Mouse (Mus musculus) right cerebral cortex, postnatal 4 days (tissue): ENCODE results near the gene Hcn3.

Experiments used
- DNase-seq: peaks from one replicate; pipeline ENCODE4 v3.0.0-alpha.2; 2022

Hcn3 gene

DNA sequence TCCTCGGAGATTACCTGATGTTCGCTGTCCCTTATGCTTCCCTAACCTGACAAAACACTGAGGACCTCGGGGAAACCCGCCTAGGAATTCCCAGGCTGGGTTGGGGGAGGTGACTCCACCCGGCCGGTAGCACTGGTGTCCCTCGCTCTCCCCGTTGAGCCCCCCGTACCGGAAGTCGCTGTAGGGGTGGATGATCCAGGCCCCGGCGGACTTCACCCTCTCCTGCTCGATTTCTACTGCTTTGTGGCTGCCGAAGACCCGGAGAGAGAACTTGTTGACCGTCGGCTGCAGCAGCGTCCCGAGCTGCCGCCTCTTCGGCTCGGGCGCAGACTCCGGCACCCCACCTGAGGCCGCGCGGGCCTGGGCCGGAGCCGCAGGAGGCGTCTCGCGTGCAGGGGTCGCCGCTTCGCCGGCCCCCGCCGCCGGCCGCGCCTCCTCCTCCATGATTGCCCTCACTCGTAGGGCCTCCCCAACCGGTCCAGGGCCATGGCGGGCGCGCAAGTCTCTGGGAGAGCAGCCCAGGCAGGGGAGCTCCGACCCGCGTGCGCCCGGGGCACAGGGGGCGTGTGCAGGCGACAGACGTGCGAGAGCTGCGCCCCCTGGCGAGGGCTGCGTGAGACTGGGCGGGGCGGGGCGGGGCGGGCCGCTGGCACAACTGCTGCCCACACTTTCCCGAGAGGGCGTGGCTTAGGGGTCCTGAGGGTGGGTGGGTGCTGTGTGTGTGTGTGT, at the start of gene Hcn3:
Hcn3 (minus strand) TSS at position 581 of the 729 bp plus-strand sequence.
- DNase-seq: peak; percentile 84

DNA sequence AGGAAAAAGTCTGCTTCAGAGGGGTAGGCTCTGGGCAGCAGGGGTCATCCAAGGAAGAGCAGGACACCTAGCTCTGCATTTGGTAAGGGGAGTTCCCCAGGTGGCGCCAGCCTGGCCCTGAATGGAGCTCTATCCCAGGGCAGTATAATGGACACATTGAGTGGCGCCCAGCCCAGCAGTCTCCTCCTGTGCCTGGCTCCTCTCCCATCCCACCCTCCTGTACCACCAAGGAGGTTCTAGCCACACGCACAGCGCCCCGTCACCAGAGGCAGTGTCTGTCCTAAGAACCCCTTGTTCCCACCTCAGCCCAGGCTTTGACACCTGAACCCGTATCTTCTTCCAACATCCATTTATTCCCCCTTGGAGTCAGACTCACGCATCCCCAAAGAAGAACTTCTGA, 49.7 kb upstream of the Hcn3 start:
- DNase-seq: no peak

DNA sequence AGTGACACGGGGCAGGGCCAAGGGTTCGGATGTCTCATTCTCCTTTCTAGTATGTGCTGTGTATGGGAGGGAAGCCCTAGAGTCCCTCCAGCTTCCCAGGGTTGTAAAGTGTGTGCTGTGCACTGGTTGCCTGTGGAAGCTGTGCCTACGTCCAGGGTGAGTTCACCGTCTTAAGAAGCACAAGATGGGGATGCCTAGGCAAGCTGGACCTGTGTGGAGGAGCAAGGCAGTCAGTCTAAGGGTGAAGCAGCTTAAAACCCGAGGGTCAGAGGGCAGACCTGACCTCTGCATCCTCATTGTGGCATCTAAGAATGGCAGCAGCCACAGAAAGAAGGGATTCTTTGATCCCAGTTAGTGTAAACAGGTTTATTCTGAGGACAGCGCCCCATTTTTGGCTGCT, 48.7 kb upstream of the Hcn3 start:
- DNase-seq: no peak

DNA sequence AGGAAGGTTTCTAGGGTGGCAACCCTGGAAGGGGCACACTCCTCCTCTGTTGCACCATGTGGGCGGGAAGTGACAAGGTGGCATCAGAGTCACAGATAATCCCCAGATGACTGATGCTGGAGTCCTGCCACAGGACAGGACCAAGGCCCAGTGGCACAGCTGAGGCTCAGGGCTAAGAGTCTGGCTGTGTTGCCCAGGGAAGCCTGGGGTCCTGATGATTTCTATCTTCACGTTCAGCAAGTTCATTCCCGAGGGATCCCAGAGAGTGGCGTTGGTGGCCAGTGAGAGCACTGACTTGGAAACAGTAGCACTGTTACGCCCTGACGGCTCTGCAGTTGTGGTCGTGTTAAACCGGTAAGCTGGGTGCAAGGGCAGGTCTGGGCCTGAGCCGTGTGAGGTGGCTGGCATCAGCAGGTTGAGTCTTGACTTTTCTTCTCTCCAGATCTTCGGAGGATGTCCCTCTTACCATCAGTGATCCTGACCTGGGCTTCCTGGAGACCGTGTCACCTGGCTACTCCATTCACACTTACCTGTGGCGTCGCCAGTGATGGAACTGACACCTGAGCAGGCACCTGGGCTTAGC, 48.2 kb upstream of the Hcn3 start:
- DNase-seq: no peak

DNA sequence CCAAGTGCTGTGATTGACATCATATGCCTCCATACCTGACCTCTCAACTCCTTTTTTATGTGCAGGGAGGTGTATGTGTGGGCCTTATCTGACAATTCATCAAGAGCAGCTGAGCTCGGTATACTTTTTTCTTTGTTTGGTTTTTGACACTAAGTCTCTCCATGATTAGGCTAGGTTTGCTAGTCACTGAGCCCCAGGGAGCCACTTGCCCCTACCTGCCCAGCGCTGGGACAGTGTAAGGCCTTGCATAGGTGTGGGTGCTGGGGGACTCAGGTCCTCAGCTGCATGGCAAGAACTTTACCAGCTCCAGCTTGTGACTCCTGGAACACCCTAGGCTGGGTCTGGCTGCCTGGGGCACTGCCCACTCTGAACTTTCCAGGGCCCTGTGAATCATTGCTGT, 46.7 kb upstream of the Hcn3 start:
- no peak for DNase-seq

DNA sequence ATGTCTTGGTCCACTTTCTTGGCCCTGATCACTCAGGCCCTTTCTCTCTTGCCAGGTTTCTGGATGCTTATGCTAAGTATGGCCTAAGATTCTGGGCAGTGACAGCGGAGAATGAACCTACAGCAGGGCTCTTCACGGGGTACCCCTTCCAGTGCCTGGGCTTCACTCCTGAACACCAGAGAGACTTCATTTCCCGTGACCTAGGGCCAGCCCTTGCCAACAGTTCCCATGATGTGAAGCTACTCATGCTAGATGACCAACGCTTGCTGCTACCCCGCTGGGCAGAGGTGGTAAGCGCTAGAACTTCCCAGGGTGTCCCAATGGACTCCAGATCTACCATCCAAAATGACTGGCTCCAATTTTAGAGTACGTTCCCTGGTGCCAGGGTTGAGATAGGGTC, 46.1 kb upstream of the Hcn3 start:
- DNase-seq: no peak

DNA sequence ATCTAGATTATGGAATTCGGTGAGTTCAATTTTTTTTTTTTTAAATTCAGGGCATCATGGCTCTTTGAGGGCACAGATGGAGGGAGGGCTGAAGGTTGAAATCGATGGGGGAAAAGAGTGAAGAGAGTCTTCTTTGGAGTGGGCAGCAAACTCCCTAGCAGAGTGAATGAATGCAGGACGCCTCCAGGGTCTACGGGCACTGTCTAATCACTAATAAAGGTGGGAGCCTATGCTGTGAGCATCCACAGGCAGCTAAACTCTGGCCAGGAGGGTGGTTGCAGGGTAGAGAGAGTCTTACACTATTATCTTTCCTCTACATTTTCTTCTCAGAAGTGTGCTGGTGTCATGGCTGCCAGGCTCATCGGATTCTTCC, 43.1 kb upstream of the Hcn3 start:
- no peak for DNase-seq

DNA sequence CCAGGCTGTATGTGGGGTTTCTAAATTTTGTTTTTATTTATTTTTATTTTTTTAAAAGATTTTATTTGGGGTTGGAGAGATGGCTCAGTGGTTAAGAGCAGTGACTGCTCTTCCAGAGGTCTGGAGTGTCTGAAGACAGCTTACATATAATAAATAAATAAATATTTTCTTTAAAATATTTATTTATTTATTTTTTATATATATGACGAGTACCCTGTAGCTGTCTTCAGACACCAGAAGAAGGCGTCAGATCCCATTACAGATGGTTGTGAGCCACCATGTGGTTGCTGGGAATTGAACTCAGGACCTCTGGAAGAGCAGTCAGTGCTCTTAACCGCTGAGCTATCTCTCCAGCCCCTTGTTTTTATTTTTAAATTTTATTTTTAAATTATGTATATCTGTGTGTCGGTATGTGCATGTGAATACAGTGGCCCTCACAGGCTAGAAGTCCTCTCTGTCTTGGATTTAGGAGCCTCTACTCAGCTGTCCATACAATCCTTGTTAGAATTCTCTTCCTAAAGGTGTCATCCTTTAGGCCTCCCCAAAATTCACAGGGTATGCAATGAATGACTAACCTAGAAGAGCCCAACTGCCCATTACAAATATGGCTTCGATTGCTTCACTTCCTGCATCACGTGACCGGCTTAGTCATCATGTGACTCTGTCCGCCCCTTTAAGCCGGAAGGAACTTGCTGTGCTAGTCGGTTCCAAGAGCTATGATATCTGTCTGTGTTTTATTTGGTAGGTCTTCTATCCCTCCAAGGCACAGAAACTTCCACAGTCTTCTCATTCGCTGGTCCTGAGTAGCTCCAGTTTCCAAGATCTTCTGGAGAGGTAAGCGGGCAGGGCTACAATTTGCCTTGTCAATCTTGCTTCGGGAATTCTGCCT, 42.5 kb upstream of the Hcn3 start, which contains the start of gene Gba:
Gba (plus strand) TSS at position 676 of the 889 bp plus-strand sequence.
- peak; percentile 82 for DNase-seq

DNA sequence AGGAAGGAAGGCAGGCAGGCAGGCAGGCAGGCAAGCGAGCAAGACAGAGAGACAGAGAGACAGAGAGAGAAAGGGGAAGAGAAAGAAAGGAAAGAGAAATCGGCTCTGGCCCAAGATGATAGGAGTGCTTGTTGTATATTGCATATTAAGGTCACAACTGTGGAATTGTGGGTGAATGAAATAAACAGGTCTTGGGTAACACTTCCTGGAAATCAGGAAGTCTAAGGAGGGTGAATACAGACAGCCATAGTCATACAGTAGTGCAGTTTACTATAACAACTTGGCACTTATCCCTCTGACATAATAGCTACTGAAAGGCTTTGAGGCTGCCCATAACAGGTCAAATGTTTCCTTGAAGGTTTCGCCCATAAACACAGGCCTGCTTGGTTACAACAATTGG, 39.8 kb upstream of the Hcn3 start:
- no peak for DNase-seq

DNA sequence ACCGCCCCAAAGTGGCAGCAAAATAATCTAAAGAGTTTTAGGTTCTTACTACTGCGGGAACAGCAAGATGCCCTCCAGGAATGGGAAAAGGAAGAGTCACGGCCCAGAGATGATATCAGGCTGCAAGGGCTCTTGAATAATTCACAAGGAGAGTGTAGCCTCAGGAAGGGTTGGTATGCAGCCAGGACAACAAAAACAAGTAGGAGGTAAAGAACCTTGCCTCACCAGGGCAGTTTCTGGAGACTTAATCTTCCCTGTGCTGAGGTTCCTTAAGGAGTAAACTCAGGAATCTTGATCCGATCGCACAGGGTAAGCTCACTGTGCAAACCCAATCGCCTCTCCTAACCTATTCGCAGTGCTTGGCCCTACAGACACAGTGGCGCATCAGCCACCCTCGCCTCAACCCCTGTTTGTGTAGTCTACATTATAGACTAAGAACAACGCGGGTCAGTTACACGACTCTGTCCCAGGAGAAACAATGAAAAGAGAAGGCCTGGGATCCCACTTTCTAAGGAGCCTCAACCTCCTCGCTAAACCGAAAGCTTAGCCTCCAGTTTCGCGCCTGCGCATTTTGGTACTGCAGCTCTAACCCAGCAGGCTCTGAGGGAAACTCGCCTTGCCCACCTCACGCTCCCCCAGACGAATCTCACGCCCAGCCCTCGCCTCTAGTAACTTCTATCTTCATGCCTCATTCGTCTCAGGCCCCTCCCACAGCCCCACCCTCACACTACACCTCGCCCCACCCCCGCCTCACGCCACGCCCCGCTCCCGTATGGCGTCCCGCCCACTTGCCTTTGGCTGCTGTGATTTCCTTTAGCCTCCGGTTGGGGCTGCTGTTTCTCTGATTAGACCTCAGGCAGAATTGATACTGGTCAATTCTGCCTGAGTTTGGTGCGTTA, 36.2 kb upstream of the Hcn3 start:
- DNase-seq: peak; percentile 86

DNA sequence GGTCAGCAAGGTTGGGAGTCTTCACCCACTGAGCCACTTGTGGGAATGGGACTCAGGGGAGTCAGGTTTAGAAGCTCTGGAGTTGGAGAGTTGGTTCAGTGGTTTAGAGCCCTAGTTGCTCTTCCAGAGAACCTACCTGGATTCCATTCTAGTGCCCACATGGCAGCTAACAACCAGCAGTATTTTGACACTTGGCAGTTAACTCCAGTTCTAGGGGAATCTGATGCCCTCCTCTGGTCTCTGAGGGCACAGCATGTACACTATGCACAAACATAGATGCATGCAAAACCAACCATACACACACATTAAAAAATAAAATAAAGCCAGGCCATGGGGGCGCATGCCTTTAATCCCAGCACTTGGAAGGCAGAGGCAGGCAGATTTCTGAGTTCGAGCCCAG, 33.9 kb upstream of the Hcn3 start:
- no peak for DNase-seq

DNA sequence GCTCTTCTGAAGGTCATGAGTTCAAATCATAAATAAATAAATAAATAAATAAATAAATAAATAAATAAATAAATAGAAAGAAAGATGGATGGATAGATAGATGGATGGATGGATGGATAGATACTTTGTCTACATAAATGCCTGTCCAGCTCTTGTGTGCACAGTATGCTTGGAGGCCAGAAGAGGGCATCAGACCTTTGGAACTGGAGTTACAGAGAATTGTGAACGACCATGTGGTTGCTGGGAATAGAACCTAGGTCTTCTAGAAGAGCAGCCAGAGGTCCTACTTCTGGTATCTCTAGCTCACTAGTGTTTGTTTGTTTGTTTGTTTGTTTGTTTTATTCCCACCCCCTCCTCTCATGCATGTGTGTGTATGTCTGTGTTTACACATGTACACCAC, 33.4 kb upstream of the Hcn3 start:
- DNase-seq: no peak

DNA sequence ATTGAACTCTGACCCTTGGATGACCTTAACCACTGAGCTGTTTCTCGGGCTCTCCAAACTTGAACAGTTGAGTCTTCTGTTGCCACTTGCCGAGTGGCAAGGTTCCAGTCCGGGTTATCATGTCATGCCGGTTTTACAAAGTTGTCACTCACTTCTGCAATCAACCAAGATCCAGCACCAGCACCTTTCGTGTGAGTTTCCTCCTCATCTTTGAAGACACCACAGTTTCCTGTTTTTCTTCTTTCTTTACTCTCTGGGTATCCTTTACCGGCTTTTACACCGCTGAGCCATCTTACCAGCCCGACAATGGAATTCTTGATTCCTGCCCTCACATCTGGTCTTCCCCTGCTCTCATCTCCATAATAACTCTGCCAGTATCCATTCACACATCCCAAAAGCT, 30.4 kb upstream of the Hcn3 start:
- DNase-seq: no peak

DNA sequence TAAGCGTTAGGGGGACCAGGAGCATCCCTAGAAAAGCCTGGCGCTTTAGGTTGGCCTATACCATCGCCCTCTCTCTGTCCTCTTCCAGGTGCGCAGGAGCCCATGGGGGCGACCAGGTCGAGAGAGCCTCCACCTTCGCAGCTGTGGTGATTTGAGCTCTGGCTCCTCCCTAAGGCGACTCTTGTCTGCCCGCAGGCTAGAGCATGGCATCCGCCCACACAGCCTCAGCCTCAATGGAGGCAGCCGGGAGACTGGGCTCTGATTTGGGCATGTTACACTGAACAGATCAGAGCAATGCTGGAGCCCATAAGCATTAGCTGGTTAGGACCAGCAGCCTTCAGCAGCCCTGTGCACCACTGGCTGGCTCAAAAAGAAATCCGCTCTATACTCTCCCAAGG, 28.5 kb upstream of the Hcn3 start:
- no peak for DNase-seq

DNA sequence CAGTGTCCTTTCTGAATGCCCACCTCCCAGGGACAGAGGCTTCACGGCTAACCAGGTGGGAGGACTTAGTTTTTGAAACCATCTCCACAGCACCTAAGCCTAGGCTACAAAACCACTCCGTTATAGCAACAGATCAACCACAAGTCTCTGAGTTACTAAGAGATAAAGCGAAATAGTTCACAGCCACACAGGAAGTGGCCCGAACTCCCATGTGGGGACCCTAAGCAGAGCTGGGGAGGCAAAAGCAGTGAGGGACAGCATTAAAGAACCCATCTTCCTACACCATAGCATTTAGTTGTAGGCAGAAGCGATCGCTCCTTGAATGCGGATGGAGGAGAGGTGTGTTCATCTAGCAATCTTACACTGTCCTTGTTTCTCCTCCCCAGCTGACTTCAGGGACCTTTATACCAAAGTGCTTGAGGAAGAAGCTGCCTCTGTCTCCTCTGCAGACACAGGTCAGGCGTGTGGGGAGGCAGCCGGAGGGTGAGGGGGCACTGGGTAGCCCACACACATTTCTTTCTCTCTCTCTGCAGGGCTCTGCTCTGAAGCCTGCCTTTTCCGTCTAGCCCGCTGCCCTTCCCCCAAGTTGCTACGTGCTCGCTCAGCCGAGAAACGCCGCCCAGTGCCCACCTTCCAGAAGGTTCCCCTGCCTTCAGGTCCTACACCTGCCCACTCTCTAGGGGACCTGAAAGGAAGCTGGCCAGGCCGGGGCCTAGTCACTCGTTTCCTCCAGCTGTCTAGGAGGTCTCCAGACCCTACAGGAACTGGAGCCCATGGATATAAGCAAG, 27.9 kb upstream of the Hcn3 start:
- no peak for DNase-seq

DNA sequence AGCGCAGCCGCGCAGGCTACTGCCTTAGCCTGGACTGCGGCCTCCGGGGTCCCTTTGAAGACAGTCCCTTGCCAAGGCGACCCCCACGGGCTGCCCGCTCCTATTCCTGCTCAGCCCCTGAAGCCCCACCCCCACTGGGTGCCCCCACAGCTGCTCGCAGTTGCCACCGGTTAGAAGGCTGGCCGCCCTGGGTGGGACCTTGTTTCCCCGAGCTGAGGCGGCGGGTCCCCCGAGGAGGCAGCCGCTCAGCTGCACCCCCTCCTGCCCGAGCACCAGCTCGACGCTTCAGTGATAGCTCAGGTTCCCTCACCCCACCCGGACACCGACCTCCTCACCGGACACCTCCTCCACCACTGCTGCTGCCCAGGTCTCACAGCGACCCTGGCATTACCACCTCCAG, 27.2 kb upstream of the Hcn3 start:
- no peak for DNase-seq

DNA sequence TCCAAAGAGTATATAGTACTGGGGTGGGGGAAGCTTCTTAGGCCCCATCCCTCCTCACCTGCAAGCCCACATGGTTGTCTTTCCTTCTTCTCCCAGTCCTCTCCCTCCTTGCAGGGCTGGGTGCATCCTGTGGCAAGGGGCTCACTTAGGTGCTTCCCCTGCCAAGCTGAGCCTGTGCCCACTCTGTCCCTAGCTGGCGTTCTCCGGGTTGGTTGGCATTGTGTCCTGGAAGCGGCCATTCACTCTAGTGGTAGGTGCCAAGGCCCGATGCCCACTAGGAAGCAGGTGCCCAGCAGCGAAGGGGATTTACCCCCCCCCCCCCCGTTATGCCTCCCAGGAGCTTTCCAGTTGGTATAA, 23.9 kb upstream of the Hcn3 start:
- DNase-seq: peak; percentile 55

DNA sequence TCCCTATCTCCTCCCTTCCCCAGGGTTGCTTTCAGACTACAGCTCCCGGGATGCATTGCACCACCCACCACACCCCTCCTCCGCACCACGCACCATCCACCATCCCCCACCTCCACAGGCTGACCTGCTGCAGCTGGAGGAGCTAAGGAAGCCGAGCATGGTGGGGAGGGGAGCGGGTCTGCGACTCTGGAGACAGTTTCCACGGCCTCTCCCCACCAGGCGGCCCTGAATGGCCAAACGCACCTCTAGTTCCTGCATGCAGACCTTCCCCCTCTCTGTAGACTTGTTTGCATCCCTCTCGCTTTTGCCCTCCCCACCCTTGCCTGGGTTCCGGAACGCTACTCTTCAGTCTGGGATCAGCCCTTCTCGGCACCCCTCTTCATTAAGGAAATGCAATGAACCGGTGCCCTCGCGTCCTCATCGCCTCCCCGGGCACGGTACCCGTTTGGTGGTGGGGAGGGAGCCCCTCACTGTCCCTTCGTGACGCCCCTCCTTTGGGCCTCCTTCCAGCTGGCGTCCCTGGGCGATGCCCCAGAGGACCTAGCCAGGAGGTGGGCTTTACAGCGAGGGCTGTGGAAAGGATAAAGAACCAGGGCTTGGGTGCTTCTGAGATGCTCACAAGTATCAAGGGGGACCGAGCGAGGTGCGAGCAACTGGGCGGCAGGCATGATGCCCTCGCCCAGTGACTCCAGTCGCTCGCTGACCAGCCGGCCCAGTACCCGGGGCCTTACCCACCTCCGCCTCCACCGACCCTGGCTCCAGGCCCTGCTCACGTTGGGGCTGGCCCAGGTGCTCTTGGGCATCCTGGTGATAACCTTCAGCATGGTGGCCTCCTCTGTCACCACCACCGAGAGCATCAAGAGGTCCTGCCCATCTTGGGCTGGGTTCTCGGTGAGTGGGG, 23.3 kb upstream of the Hcn3 start, which contains the start of gene Fam189b:
Fam189b (plus strand) TSS at position 86 of the 901 bp plus-strand sequence.
- peak; percentile 85 for DNase-seq

DNA sequence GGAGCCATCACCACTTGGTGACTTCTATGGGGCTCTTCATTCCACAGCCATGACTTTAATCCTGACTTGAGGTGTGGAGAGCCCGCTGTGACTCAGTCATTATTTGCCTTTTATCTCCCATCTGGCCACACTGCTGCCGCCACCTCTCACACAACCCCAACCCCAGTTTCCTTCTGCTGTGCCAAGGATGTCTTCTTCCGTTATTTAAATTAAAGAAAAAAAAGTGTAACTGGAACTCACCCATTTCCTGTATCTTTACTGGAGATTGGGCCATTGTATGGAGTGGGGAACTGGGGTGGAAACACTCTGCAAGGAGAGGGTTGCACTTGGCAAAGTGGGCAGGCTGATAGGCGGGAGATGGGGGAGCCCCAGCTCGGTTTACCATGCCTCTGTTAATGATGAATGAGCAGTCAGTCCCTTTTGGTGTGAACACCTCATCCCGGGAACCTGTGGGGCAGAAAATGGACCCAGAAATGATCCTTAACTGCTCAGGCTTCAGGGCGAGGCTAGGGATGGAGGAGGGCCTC, 22.6 kb upstream of the Hcn3 start:
- DNase-seq: no peak

DNA sequence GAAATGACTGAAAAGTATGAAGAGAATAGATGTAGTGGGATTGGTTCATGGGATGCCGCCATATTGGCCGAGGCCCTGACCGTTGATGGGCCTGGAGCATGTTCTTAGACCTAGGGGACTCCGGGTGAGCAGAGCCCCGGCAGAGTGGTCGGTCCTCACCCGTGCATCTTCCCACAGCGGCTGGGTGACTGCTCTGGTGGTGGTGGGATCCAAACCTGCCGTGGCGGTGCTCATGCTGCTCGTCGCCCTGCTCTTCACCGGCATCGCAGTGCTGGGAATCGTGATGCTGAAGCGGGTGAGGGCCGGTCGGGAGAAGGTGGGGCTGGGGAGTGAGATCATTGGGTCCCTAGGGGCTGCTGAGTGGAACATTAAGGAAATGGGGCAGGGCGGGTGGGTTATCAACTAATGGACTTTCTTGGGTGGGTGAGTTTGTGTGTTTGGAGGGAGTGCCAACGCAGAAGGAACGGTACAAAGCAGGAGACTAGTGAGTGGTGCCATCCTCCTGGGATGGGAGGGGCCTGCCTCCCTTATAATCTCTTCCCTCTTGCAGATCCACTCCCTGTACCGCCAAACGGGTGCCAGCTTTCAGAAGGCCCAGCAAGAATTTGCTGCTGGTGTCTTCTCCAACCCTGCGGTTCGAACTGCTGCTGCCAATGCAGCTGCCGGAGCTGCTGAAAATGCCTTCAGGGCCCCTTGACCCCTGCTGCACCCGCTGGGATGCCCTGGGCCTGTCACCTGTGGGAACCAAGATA, 21.9 kb upstream of the Hcn3 start:
- DNase-seq: no peak
